Mouse (Mus musculus) stomach, postnatal 0 days (tissue): ENCODE measurements around the gene Tenm2. TPM values are rescaled to one million over a fixed set of nuclear protein-coding genes. Genes with fewer than 3 reads are reported as not detected.

Experiments
- ATAC-seq: fragments of 200-750 bp; cut with Nextera tagmentation; 2 replicates; pipeline ENCODE4 v1.8.0; 2017; ENCODE audit not compliant: low FRiP score, low TSS enrichment
- DNase-seq: peaks from one replicate; pipeline ENCODE4 v3.0.0-alpha.2; 2016; ENCODE audit warnings: low spot score
- H3K27ac ChIP-seq: fragments of 300-500 bp; sonication (generic); replicated peaks from 2 replicates; pipeline ENCODE4 v1.5.1; 2014; ENCODE audit warnings: mild to moderate bottlenecking, control low read depth
- H3K27me3 ChIP-seq: fragments of 300-500 bp; sonication (generic); 2 replicates; pipeline ENCODE4 v1.6.1; 2014; ENCODE audit warnings: low read length; ENCODE audit not compliant: control insufficient read depth, insufficient read depth
- H3K36me3 ChIP-seq: fragments of 300-500 bp; sonication (generic); 2 replicates; pipeline ENCODE4 v1.6.1; 2014; ENCODE audit warnings: low read length, mixed read lengths; ENCODE audit not compliant: control insufficient read depth, insufficient read depth
- H3K4me1 ChIP-seq: fragments of 300-500 bp; sonication (generic); replicated peaks from 2 replicates; pipeline ENCODE4 v1.6.1; 2014; ENCODE audit warnings: antibody characterized with exemption; ENCODE audit not compliant: control insufficient read depth, insufficient read depth
- H3K4me2 ChIP-seq: fragments of 300-500 bp; sonication (generic); replicated peaks from 2 replicates; pipeline ENCODE4 v1.6.1; 2014; ENCODE audit warnings: low read depth, mild to moderate bottlenecking, control low read depth, moderate library complexity
- H3K4me3 ChIP-seq: fragments of 300-500 bp; sonication (generic); 2 replicates; pipeline ENCODE4 v1.5.1; 2014; ENCODE audit warnings: low read depth, low read length, control low read depth
- H3K9ac ChIP-seq: fragments of 300-500 bp; sonication (generic); 2 replicates; pipeline ENCODE4 v1.6.1; 2014; ENCODE audit warnings: mild to moderate bottlenecking, low read length, control low read depth, mixed read lengths
- H3K9me3 ChIP-seq: fragments of 300-500 bp; sonication (generic); 2 replicates; pipeline ENCODE4 v1.6.1; 2016; ENCODE audit warnings: low read length; ENCODE audit not compliant: control insufficient read depth
- CTCF ChIP-seq: IDR thresholded peaks from 2 replicates; pipeline ENCODE4 v1.5.1; 2016; ENCODE audit warnings: antibody characterized with exemption, low read depth, mild to moderate bottlenecking, moderate library complexity
- EP300 ChIP-seq: optimal IDR thresholded peaks from 2 replicates; pipeline ENCODE3; 2016; ENCODE audit warnings: antibody characterized with exemption
- WGBS: fragments of 180-500 bp; shearing (Covaris S2); extraction: QIAGEN DNeasy Blood & Tissue Kit; methylation state at CpG from one replicate; pipeline ENCODE4 v1.1.7; 2014; 5-methylcytosine and 5-hydroxymethylcytosine counted together
- polyA plus RNA-seq: library from polyadenylated mRNA; unstranded; fragments of >200 nt; fragmentation: Nextera tagmentation; extraction: Ambion mirVana; gene quantifications from 2 replicates; pipeline ENCODE4 v1.2.1, GENCODE M21; 2015

Gene Tenm2
- polyA plus RNA-seq, 1 experiment from 2014 or later = 3.6 TPM

- no peak overlapping the region for H3K4me3 ChIP-seq
- no peak overlapping the region for H3K27ac ChIP-seq
- no peaks in the 10 kb centered on the region for H3K9me3 ChIP-seq
- DNase-seq = no peak
- H3K36me3 ChIP-seq = no peaks in the 10 kb centered on the region
- 35% methylated on average over 5 of the region's 5 CpGs for WGBS
- H3K4me2 ChIP-seq = no peak overlapping the region
- no peak for ATAC-seq
- TF ChIP-seq CTCF (no peak), EP300 (no peak)
- H3K4me1 ChIP-seq = no peaks in the 10 kb centered on the region
- no peaks in the 10 kb centered on the region for H3K27me3 ChIP-seq
- no peak overlapping the region for H3K9ac ChIP-seq
These were observed 1082.3 kb downstream of the Tenm2 start for GRCm38 (mm10) chr11:36153450-36153849.

- ATAC-seq (no peak), DNase-seq (no peak)
- Histone ChIP-seq H3K4me1 (no peaks in the 10 kb centered on the region), H3K27me3 (no peaks in the 10 kb centered on the region), H3K4me3 (no peak overlapping the region), H3K9me3 (no peaks in the 10 kb centered on the region), H3K27ac (no peak overlapping the region), H3K4me2 (no peak overlapping the region), H3K36me3 (no peaks in the 10 kb centered on the region), H3K9ac (no peak overlapping the region)
- TF ChIP-seq EP300 = no peak
- no peak for TF ChIP-seq CTCF
- 13% methylated on average over 9 of the region's 9 CpGs for WGBS
These were observed 1082.8 kb downstream of the Tenm2 start for GRCm38 (mm10) chr11:36153011-36153410.

DNA sequence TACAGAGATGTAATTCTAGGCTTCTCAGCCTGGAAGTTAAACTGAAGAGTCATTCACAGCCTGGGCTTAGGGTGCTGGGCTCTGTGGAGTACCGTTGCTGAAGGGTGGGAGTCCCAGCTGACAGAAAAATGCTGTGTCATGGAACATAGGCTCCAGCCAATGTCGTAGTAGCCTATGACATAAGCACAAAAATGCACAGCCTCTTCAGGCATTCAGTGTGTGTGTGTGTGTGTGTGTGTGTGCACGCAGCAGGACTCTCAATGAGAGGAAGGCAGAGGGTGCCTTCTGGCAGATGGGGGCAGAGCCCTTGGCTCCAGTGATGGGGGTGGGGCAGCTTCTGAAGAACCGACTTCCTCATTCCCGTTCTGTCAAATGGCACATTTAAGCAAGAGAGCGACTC, 1083.5 kb downstream of the Tenm2 start:
- H3K4me2 ChIP-seq = no peak overlapping the region
- DNase-seq = no peak

GRCm38 (mm10) chr11:36149092-36149491, 1086.7 kb downstream of the Tenm2 start:
- no peak for ATAC-seq

More for the DNA sequence above, 1083.5 kb downstream of the Tenm2 start:
- Histone ChIP-seq H3K9ac (no peak overlapping the region), H3K4me1 (no peaks in the 10 kb centered on the region), H3K9me3 (no peaks in the 10 kb centered on the region), H3K27me3 (no peaks in the 10 kb centered on the region), H3K36me3 (no peaks in the 10 kb centered on the region), H3K27ac (no peak overlapping the region), H3K4me3 (no peak overlapping the region)
- WGBS = 6% methylated on average over 6 of the region's 6 CpGs
- TF ChIP-seq EP300 (no peak), CTCF (no peak)
- ATAC-seq = no peak

DNA sequence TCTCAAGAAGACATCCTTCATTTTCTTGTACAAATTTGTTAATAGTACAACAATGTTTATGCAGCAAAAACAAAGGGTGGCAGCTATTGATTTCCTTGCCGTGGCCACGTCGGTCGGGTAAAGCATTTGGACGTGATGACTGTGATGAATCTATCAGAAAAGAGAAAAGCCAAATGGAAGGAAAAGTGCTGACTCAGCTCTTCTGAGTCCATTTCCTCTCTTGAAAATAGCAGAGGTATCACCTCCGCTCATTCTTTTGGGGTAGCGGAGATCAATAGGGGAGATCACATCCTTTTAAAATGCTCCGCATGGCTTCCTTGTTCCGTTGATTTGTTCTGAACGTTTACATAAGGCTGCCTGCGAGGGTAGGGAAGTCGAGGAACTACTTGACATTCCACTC, 1090.7 kb downstream of the Tenm2 start:
- TF ChIP-seq EP300 = no peak
- no peak for TF ChIP-seq CTCF
- no peaks in the 10 kb centered on the region for H3K36me3 ChIP-seq
- no peak for ATAC-seq
- no peak for DNase-seq
- no peak overlapping the region for H3K4me2 ChIP-seq
- no peaks in the 10 kb centered on the region for H3K9me3 ChIP-seq
- WGBS = 43% methylated on average over 12 of the region's 12 CpGs
- no peaks in the 10 kb centered on the region for H3K4me1 ChIP-seq
- no peak overlapping the region for H3K4me3 ChIP-seq
- no peak overlapping the region for H3K9ac ChIP-seq
- H3K27ac ChIP-seq = no peak overlapping the region
- no peaks in the 10 kb centered on the region for H3K27me3 ChIP-seq

More at GRCm38 (mm10) chr11:36149092-36149491, 1086.7 kb downstream of the Tenm2 start:
- no peak for DNase-seq
- Histone ChIP-seq H3K36me3 (no peaks in the 10 kb centered on the region), H3K9me3 (no peaks in the 10 kb centered on the region), H3K4me2 (no peak overlapping the region), H3K4me3 (no peak overlapping the region), H3K9ac (no peak overlapping the region), H3K4me1 (no peaks in the 10 kb centered on the region), H3K27me3 (no peaks in the 10 kb centered on the region), H3K27ac (no peak overlapping the region)
- 81% methylated on average over 3 of the region's 3 CpGs for WGBS
- TF ChIP-seq EP300 (no peak), CTCF (no peak)

DNA sequence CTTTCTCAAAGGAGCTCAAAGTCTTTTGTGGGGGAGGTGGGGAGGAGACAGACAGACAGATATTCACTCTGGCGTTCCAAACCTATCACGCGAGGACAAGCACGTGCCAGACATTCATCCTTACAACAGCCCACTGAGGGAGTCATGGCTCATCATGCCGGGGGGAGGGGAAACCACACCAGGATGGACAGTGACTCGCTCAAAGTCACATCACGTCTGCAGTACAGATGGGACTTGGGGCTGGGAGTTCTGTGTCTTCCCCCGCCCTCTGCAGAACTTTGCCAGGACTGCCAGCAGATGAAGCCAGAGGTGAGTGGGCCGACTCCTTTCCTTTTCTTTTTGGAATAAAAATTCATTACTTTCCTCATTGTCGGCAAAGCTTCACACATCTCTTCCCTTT, 1095.4 kb downstream of the Tenm2 start:
- no peak overlapping the region for H3K4me3 ChIP-seq
- no peak overlapping the region for H3K4me2 ChIP-seq
- DNase-seq = no peak
- no peak overlapping the region for H3K9ac ChIP-seq
- TF ChIP-seq EP300 = no peak
- no peak for TF ChIP-seq CTCF
- 86% methylated on average over 10 of the region's 10 CpGs for WGBS
- no peaks in the 10 kb centered on the region for H3K27me3 ChIP-seq
- no peak overlapping the region for H3K27ac ChIP-seq
- no peak for ATAC-seq
- H3K4me1 ChIP-seq = no peaks in the 10 kb centered on the region
- H3K36me3 ChIP-seq = no peaks in the 10 kb centered on the region
- no peaks in the 10 kb centered on the region for H3K9me3 ChIP-seq
